Mouse (Mus musculus) neutrophil, adult 5-6 weeks (primary cell): ENCODE measurements around the gene Ubl5. TPM values are rescaled to one million over a fixed set of nuclear protein-coding genes. Genes with fewer than 3 reads are reported as not detected.
"Not testable (repeated sequence)": the region's sequence is repeated elsewhere in the genome, so short reads cannot be mapped to it uniquely, and the experiment has no call there.

ENCODE experiments used
- ATAC-seq: fragments of 151-379, 151-347 bp; 2 replicates; pipeline ENCODE4 v1.8.0; 2017; ENCODE audit warnings: mild to moderate bottlenecking, moderate TSS enrichment; ENCODE audit not compliant: insufficient number of reproducible peaks, poor library complexity, low FRiP score, severe bottlenecking; ENCODE audit errors: extremely low read depth
- total RNA-seq: library from RNA; stranded (forward); fragments of 200-1000 nt; gene quantifications from 2 replicates; pipeline ENCODE4 v1.2.3, GENCODE M21; 2017

Gene Ubl5
- total RNA-seq, 1 experiment from 2014 or later, result 184 TPM

DNA sequence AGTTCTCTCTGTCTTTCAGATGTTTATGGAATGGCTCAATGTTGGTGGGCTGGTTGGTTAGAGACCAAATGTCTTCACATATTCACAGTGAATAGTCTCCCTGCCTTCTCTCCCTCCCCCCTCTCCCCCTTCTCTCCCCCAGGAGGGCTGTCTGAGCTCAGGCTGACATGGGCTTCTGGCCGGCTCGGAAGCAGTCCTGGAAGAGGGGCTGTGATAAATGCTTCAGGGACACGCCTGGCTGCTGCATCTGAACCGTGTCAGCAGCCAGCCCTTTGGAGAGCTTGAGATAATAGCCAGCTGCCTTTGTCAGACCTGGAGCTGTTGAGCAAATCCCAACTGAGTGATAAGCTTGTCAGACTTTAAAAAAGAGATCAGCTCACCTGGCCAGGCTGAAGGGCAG is 47.2 kb downstream of the Ubl5 start:
- ATAC-seq, result no peak

DNA sequence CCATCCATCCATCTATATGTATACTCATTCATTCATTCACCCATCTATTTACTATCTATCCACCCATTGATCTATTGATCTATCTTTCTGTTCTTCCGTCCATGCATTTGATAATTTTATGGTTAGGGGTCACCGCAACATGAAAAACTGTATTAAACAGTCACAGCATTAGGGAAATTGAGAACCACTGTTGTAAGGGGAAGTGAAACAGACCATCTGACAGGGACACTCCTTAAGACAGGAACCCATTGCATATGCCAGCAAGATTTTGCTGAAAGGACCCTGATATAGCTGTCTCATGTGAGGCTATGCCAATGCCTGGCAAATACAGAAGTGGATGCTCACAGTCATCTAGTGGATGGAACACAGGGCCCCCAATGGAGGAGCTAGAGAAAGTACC is 47.8 kb downstream of the Ubl5 start:
- not testable (repeated sequence) for ATAC-seq

DNA sequence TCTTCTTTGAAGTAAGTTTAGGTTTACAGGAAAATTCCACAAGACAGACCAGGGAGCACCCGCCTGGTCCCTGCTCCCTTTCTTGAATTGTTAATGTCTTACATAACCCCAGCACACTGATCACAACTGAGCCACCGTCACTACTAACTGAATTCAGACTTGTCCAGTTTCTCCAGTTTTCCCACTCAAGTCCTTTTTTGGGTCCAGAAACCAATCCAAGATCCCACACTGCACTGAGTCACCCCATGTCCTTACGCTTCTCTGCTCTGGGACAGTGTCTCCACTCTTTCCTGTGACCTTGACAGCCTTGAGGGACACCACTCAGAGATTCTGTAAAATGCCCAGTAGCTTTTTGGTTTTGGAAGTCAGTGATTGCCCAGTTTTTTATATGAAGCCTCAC is 50.2 kb downstream of the Ubl5 start:
- ATAC-seq, result no peak

DNA sequence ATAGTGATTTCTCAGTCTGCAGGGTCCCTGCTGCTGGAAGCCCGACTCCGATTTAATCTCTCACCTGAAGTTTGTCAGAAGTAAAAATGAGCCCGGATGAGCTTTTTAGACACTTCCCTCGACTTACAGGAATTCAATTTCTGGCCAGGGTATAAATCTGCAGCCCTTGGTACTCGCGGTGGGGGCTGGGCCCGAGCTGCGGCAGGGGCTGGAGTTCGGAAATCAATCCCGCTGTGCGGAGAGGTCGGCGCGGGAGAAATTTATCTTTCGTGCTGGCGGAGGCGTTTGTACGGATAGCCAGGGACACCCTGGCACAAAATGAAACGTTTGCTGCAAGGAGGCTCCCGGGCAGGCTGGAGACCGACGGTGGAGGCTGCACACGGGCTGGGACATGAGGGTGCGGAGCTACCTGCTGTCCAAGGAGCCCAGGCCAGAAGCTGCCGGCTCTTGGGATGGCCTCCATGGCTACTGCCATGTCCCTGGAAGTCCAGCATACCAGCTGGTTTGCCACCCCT is 52.1 kb downstream of the Ubl5 start:
- no peak for ATAC-seq

DNA sequence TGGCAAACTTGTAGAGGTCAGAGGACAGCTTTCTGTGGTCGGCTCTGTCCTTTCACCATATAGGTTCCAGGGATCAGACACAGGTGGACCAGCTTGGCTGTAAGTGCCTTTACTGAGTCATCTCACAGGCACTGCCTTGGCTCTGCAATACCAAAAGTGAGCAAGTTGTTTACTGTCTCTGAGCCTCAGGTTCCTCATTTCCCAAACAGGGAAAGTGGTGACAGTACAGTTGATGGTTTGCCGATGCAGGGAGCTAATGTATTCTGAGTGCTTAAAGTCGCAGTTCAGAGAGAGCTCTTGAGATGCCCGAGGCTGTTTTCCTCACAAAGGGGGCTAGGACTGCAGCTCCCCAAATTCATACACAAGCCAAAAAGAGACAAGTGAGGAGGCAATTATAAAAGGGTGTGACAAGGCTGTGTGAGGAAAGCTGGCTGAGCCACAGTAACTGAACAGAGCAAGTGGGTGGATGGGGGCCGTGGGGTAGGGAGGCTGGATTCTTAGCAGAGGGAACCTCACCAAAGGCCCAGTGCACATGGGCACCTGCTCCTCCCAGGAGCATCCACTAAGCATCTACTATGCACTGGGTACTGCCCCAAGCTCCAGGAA is 53.5 kb downstream of the Ubl5 start:
- ATAC-seq, result no peak

Other genes with a start within 250 kb of the Ubl5 start
- gene Zfp26, start 182.7 kb upstream of the Ubl5 start, total RNA-seq, result 37.8 and 56.6 TPM in 2 replicates
- 20.0 and 20.1 TPM in 2 replicates for gene Zfp426, start 150.1 kb upstream of the Ubl5 start, total RNA-seq
- 21.5 and 29.0 TPM in 2 replicates for gene Zfp266, start 121.5 kb upstream of the Ubl5 start, total RNA-seq
- gene Zfp846, start 61.6 kb upstream of the Ubl5 start, total RNA-seq, result 6.4 and 8.0 TPM in 2 replicates
- gene Fbxl12, start 1.9 kb downstream of the Ubl5 start, total RNA-seq, result 32.3 and 36.5 TPM in 2 replicates
- 9.8 and 11.5 TPM in 2 replicates for gene Pin1, start 9.2 kb downstream of the Ubl5 start, total RNA-seq
- gene Olfm2, start 103.5 kb downstream of the Ubl5 start, total RNA-seq, result not detected in 2 replicates
- gene Col5a3, start 172.2 kb downstream of the Ubl5 start, total RNA-seq, result 1.5 and 2.2 TPM in 2 replicates
- not detected in 2 replicates for gene Rdh8, start 175.6 kb downstream of the Ubl5 start, total RNA-seq
- 21.3 and 23.1 TPM in 2 replicates for gene A230050P20Rik, start 225.8 kb downstream of the Ubl5 start, total RNA-seq
- gene Angptl6, start 236.8 kb downstream of the Ubl5 start, total RNA-seq, result 0.25 and 0.70 TPM in 2 replicates
- gene Ppan, start 245.3 kb downstream of the Ubl5 start, total RNA-seq, result 42.1 and 48.9 TPM in 2 replicates